Mouse (Mus musculus): ENCODE results near the gene Slc25a25.

Gene Slc25a25

DNA sequence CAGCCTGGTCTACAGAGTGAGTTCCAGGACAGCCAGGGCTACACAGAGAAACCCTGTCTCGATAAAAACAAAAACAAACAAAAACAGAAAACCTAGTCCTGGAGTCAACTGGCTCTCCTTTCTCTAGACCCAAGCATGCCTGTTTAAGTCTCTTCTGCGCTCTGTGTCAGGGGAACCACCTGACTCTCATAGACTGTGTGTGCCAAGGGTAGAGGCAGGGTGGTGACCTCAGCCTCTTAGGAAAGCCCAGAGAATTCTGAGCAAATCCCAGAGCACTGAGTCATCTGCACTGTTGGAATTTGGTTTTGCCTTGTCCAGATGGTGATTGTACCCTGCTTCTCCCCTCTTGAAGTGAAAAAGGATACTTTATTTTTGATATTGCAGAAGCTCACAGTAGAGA lies 7.1 kb upstream of the Slc25a25 start:
- no peak for DNase-seq

DNA sequence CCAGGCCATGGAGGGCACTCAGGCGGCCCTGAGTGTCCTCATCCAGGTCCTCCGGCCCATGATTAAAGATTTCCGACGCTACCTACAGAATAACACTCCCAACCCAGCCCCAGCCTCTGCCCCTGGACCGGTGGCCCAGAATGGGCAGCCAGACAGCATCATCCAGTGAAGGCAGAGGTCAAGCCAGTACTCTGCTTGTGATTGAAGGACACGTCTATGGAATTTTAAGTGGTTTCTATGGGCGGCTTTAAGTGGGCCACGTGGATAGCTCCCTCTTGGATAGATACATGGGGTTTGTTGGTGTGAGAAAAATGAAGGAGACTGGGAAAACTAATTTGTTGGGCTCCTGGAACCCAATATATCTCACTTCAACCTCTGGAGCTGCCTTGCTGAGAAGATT lies 3.9 kb upstream of the Slc25a25 start:
- no peak for DNase-seq

DNA sequence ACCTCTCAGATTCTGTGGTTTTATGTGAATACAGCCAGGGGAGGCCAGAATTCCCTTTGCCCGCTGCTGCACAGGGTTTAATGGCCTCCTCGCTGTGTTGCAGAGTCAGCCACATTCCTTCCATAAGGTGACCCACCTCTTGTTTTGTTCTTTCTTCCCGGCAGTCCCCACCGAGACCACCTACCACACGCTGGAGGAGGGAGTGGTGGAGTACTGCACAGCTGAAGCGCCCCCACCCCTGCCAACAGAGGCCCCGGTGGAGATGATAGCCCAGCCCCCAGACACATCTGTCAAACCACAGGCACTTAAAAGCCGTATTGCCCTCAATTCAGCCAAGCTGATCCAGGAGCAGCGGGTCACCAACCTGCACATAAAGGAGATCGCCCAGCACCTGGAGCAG lies 3.4 kb upstream of the Slc25a25 start:
- DNase-seq, result no peak

DNA sequence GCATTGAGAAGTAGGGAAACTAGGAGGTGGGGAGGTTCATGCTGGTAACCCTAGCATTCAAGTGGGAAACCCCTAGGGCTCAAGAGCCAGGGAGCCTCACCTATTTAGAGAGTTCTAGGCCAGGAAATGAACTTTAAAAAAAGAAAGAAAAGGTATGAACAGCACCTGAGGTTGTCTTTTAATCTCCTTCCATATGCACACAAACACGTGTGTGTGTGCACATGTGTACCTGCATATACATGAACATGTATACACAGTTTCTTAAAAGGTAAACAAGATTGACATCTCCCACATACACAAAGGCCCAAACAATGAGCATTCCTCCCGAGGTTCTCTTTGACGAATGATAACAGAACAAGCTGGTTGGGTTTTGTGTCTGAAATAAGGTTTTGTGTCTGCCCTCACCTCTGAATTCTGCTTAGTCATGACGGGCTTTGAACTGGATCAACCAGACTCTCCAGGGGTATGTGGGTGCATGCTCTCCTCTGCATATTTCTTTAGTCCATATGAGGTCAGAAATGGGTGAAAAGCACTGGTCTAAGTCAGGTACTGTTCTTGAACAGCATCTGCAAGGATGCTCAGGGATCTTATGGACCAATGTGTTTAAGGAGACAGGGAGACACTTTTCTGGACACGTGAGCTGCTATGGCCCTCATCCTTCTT lies 2.5 kb upstream of the Slc25a25 start:
- no peak for DNase-seq

DNA sequence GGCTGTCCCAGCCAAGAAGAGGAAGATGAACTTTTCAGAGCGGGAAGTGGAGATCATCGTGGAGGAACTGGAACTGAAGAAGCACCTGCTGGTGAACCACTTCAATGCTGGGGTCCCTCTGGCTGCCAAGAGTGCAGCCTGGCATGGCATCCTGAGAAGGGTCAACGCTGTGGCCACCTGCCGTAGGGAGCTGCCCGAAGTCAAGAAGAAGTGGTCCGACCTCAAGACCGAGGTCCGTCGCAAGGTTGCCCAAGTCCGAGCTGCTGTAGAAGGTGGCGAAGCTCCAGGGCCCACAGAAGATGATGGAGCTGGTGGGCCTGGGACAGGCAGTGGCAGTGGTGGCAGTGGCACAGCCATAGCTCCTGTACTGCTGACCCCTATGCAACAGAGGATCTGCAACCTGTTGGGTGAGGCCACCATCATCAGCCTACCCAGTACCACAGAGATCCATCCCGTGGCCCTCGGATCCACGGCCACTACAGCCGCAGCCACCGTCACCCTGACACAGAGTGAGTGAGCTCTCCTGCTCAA lies 1.3 kb upstream of the Slc25a25 start:
- peak; percentile 27 to 54 for DNase-seq

DNA sequence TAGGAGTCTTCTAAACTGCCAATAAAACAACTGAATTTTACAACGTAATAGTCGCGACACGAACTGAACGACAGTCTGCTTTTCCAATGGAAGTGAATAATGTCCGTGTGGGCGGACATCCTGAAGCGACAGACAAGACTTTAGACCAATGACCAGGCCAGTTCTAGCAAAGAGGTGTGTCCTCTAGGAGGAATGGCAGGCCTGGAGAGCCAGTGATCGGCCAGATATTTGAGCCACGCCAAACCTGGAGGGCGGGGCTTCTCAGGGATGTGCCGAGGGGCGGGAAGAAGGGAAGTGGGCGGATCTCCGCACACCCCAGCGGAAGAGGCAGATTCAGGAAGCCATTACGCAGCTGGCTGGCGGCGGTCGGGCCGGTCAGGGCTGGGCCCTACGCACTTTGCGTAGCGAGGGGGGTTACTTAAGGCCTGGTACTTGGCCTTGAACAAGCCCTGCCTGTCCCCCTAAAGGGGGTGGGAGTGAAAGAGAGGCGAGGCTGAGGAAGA lies 676 bp upstream of the Slc25a25 start:
- DNase-seq, result peak; percentile 95 to 96

DNA sequence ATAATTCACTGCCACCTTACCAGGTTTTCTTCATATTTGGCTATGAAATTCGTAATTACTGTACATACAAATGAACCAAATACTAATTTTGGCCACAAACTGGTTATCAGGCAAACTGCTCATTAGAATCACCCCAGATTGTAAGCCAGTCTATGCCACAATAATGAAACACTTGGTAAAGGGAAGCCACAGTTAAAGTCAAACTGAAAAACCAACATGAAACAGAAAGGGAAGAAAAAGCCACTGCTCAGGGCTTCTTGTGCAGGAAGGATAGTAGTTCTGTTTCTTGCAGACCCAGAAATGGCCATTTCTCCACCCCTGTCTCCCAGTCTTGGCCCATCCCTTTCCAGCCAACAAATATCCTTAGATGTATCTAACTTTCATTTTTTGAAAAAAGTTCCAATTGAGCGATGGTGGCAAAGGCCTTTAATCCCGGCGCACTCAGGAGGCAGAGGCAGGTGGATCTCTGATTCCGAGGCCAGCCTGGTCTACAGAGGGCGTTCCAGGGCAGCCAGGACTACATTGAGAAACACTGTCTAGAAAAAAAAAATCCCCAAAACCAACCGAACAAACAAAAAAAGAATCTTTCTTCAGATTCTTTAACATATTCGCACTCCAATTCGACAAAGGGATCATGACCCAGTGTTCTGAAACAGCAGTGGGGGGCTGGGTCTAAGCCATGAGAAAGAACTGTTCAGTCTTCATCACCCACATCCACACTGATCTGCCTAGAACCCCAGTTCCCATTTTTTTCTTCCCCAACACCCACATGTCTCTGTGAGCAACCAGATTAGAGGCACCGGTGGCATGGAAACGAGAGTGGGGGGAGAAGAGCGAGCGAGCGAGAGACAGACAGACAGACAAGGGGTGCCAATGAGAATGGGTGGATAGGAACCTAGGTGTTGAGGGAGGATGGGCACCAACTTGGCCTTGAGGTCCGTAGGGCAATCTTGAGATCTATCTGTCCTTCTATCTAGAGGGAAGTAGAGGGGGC lies 1.2 kb downstream of the Slc25a25 start, which contains the start of gene Naif1:
Gene Naif1 (plus strand): TSS at position 697 of the 994 bp plus-strand sequence.
- DNase-seq, result peak in 1 of 2 experiments; percentile 17

DNA sequence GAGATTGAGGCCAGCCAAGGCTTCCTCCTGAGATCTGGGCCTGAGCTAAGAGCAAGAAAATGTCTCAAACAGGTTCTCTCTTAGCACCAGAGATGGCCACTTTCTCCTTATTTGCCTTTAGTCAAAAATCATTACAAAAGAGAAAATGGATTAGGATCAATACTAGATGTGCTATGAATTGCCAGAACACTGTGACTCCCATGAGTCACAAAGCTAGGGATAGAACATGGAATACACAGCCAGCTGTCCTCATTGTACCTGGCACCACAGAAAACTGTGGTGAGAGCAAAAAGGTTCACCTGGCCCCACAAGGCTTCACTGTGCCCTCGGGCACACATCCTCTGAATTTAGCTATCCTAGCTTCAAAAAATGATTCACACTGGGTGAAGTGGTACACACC lies 2.8 kb downstream of the Slc25a25 start:
- no peak for DNase-seq

DNA sequence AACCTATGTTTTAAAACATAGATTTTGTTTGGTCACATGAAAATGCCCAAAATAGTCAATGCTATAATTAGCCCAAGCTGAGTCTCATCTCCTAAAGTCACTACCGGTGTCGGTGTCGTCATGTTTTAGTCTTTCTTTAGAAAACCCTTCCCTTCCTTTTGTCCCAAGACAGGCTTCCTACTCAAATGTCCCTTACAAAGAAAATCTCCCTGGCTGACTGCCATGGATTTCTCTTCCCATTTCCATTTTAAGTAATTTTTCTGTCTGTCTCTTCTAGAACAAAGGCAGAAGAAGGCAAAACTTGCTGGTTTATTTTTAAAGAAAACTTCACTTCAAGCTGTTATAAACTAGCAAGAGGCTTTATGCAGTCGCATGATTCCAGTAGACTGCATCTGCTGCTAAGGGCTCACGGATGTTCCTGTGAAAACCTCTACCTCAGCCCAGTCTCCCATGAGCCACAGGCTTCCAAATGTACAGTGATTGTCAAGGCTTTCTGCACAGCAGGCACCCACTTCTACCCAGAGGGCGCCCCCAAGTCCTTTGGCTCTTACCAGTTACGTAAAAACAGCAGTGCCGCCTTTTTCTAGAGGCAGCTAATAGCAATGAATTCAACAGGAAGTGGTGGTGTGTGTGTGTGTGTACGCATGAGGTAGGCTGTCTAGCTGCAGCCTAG lies 3.8 kb downstream of the Slc25a25 start:
- peak; percentile 53 to 74 for DNase-seq

DNA sequence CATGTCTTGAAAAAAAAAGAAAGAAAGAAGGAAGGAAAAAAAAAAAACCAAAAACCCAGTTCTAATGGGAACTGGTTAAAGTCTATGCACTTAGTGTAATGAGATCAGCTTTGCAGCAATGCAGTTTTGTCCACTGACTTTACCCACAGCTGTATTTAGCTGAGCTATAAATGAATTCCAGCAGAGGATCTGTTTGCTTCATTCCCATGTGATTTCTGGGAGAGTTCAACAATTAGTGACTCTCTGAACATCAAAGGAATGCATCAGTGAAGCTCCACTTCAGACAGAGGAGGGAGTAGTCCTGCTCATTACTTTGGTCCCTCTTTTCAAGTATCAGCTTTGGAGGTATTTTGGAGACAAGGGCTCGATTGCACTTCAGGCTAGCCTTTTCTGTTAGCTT lies 5.7 kb downstream of the Slc25a25 start:
- DNase-seq, result no peak

DNA sequence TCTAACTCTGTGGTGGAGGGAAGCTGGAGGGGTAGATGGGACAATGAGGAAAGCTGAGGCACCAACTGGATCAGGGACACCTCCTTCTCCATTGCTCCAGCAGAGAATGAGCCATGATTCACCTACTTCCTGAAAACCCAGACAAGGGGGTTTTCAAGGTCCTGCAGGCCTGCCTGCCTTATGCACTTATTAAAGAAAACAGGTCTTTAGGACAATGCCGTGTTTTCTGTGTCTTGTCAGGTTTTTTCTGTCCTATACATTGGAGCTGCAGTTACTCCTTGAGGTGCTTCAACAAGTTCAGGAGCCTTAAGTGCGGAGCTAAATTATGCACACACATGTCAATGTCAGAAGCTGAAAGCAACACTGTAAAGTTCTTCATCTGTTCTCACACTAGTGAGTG lies 9.7 kb downstream of the Slc25a25 start:
- no peak for DNase-seq

DNA sequence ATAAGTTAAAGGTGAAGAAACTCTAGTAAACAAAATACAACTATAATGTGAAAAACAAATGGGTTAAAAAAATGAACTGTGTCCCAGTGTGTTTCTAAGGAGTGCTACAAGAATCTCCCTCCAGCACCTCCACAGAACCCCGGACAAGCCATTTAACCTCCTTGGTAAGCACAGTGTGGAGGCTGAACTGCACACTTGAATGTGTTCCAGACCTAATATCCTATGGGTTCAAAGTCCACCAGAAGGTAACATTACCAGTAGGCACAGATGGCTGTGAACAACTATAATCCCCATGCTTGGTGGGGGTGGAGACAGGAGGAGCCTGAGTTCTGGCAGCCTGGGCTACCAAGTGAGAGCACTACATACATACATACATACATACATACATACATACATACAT lies 10.6 kb downstream of the Slc25a25 start:
- no peak for DNase-seq

DNA sequence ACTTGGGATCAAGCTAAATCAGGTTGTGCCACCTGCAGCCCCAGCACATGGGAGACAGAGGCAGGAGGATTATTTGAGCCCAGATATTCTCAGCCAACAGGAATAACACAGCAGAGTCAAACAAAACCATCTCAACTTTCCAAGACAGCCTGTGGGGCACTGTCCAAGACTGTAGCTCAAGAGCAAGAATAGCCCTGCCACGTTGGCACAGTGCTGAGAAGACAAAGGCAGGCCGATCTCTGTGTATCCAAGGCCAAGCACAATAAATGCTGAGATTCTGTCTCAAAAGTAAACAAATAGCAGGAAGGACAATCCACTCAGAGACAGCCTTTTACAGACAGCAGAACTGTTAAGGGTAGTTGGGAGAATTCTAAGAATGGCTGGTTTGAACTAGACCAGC lies 11.1 kb downstream of the Slc25a25 start:
- DNase-seq, result no peak

DNA sequence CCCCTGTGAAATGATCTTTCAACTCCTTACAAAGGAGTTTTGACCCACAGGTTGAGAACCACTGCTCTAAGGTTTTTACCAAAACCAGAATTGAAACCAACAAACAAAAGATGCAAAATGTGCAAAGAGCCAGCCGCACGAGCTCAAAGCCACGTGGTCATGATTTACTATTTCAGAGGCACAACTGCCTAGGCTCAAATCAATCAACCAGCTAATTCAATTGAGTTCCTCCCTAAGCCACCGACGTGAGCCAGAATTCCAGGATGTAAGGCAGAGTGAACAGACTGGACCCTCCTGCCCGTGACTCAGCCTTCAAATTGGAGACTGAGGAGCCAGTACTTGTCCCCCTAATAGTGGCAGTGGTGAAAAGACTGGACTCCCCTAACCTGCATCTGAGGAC lies 12.1 kb downstream of the Slc25a25 start:
- DNase-seq, result no peak

DNA sequence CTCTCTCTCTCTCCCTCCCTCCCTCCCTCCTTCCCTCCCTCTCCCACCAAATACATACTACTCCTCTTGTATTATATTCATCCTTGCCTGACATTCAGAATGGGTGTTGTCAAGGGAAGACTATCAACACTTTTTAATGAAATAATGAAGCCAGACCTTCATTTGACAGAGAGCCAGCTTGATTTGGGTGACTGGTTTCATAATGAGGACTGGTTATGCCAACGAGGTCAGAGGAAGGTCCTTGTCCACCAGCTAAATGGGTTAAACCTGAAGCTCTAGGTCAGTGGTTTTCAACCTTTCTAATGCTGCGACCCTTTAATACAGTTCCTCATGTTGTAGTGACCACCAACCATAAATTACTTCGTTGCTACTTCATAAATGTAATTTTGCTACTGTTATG lies 12.5 kb downstream of the Slc25a25 start:
- no peak for DNase-seq

DNA sequence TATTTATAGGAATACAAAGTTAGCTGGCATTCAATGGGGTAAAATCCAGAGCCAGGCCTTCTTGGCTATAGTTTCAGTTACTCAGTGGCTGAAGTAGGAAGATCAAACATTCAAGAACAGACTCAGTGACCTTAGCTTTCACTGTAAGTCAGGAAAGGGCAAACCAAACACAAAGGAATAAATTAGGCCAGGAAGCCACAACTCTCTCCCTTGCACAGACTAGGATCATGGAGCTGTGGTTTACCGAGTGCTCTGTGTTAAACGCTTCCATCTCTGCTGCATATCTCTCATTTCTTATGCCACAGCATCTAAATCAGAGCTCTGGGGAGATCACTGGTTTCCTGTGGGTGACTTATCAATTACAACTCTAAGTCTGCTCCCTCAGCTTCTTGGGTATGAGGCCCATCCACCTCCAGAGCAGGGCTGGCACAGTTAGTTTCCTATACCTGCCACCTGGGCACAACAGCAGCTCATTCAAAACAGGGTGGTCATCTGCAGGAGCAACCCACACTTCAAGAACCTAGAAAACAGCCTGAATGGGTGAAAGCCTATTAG lies 13.6 kb downstream of the Slc25a25 start:
- no peak for DNase-seq

DNA sequence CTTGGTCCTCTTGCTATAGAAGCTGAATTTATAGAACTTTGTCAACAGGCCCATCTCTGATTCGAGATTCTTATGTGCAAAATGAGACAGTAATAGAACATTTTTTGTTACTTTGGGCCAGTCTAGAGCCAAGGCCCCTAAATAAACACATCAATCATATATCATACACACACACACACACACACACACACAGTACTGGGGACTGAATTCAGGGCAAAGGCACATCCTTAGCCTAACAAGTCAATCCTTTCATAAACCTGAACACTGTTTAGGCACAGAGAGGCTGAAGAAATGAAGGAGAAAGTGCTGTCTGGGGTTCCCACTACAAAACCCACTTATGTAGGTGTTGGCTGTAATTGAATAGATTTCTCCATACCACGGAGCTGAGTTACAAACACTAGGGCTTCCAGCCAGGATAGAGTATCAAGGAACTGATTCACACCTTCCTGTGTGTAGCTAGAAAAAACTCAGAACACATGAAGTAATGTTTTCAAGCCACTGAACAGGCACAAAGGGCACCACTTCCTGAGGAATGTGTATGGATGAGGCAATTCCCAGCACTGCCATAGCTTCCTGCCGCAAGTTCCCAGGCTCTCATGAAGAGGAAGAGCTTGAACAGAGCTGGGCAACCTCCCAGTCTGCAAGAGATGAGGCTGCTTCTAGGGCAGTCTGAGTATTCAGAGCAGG lies 14.4 kb downstream of the Slc25a25 start:
- DNase-seq, result no peak

DNA sequence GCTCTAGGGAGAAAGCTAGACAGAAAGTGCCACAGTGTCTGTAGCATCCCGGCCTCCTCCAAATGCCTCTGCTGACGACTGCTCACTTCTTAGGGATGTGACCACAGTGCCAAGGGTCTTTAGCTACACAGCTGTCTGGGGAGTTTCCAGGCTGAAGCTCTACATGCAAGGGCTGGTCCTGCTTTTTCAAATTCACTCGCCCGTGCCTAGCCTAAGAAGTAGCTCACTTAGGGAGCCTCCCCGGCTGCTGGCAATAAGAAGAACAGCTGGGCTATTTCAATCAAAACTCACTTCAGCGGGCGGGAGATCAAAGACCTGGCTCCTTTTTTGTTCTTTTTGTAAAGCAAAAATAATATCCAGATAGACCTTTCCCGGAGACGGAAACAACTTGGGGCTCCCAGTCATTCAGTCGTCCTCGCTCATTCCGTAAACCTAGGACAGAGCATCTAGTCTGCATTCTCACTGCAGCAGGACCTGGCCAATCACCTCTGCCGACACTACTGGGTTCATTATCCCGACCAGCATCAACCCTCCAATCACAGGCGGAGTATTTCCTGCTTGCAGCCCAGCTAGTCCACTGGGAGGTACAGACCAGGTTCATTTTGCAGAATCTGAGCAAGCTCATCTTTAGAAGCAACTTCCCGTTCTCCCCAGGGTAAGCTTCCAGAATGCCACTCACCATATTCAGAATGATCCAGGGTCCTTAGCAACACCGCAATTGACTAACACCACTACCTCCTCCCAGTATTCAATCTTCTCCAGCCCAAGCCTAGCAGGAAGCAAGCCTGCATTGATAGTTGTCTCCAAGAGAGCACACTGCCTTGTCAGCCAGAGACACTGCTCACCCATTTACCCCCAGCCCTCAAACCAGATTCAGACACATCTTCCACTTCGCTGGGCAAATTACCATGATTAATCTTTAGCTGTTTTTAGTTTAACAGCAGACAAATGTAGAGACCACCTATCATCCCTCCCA lies 20.3 kb downstream of the Slc25a25 start:
- DNase-seq, result no peak

DNA sequence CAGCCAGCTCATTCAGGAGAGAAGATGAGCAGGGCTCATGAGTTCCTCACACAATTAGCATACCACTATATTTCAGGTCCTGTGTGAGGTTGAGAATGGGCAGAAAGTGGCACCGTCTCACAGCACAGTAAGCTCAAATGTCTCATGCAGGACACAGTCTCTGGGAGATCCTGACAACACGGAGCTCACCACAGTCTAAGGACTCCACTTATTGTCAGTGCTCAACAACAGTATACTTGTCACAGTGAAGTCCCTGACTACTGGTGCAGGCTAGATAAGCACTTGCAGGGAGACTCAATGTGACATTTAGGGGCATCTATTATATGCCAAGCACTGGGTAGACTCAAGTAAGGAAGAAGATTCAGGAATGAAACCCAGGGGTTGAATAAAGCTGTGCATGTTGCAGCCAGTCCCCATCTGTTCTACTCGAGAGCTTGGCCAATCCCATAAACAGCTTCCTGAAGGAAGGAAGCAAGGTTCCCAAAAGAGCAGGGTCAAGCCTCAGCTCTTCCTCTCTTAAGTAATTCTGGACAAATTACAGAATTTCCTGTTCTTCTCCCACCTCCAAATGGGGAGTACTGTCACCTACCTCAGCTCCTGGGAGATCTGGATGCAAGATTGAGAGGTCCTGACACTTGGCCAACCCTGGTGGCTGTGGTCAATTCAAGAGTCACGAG lies 21.9 kb downstream of the Slc25a25 start:
- DNase-seq, result no peak

DNA sequence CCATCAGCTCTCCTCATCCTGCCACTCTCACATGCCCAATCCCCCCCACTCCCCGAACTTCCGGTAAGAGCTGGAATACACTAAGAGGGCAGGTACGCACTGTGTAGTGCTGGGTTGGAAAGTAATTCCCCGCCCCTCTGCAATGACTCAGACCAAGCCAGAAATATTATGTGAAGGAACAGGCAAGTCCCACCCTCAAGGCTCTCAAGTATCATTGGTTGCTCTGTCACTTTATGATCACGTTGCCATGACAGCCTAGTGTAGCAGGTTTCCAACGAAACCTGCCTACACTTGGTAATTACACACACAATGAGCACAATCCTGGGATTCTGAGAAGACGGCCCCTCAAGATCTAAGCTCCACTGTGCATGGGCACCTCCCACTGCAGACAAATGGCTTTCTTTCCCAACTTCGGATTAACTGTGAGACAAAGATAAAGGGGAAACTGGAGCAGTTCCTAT lies 23.0 kb downstream of the Slc25a25 start:
- no peak for DNase-seq

Measured in thymus, adult 18-20 months (tissue).